19 mouse cellular contexts compared by ENCODE assay signal in the genomic region with DNA sequence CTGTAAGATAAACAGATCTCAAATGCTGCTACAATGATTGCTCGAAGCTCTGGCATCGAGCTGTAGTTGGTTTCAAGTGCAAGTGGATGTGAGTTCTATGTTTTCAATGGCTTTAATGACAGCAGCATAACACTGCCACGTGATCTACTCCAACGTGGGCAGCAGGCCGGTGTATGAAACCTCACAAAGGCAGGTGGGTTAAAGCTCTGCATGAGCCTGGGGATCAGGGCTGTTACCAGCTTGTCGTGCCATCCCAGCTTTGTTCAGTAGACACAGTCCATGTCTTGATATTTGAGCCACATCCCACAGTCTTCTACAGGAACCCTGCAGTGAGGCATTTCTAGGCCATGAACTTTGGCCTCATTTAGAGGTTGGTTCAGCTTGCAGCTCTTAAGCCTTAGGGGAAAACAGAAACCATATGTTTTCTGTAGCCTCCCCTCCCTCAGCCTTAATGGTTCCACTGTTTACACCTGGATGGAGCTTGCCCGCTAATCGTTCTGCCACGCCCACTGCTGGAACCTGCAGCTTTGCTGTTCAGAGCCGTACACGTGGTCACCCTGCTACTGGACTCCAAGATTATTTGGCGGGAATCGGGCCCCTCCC.
A peak's percentile ranks its signal among the peaks of the same experiment; 100 is the strongest.
DNase-seq lines count a peak whose midpoint lies in the region; ATAC-seq and TF ChIP-seq lines count a peak whose summit lies in the region.
"Had no signal": no experiment of that assay in that cellular context is flagged by ENCODE, and none has a peak within 500 bp of the region (broad histone marks: within the 10 kb centered on the region; RNA-seq: fewer than 3 reads in every experiment).

No protein-coding gene starts in this region.

- no peak for TF ChIP-seq CTCF in stomach, postnatal 0 days (IDR thresholded peaks at IDR 0.05; ENCODE audit: low read depth)

- no peak for TF ChIP-seq EP300 in stomach, postnatal 0 days (optimal IDR thresholded peaks at IDR 0.05)

- no peaks in the 10 kb centered on the region for H3K36me3 ChIP-seq in embryonic facial prominence, embryonic 14.5 days (ENCODE audit: control insufficient read depth, insufficient read depth, low read length)
- no peaks in the 10 kb centered on the region for H3K36me3 ChIP-seq in limb, embryonic 12.5 days
- H3K36me3 ChIP-seq in stomach, postnatal 0 days (ENCODE audit: control insufficient read depth, insufficient read depth, low read length) = no peaks in the 10 kb centered on the region
- H3K36me3 ChIP-seq: G1E; heart, embryonic 15.5 days; liver, embryonic 15.5 days had no signal

- peak; percentile 17 for DNase-seq in kidney, adult 9 months
- no peak for DNase-seq in kidney, postnatal 10 days
- peak; percentile 56 for DNase-seq in embryo, embryonic 11 days
- DNase-seq in embryonic facial prominence, embryonic 14.5 days (ENCODE audit: low spot score) = peak; percentile 26
- no peak for DNase-seq in stomach, postnatal 0 days (ENCODE audit: low spot score)
- DNase-seq: adrenal gland, adult 2 months; cerebellum, adult 18-20 months; layer of hippocampus, postnatal 36 days; left cerebral cortex, postnatal 4 days; lung, postnatal 10 days; right cerebral cortex, postnatal 14 days had no signal

- H3K9ac ChIP-seq in embryonic facial prominence, embryonic 14.5 days (ENCODE audit: low read depth, low read length) = no peak overlapping the region
- no peak overlapping the region for H3K9ac ChIP-seq in limb, embryonic 12.5 days (replicated peaks)
- no peak overlapping the region for H3K9ac ChIP-seq in stomach, postnatal 0 days (ENCODE audit: low read length)
- H3K9ac ChIP-seq: heart, embryonic 15.5 days; liver, embryonic 15.5 days had no signal

- no peaks in the 10 kb centered on the region for H3K9me3 ChIP-seq in embryonic facial prominence, embryonic 14.5 days (ENCODE audit: control insufficient read depth, low read length)
- no peaks in the 10 kb centered on the region for H3K9me3 ChIP-seq in limb, embryonic 12.5 days
- H3K9me3 ChIP-seq in stomach, postnatal 0 days (ENCODE audit: control insufficient read depth, low read length) = no peaks in the 10 kb centered on the region
- H3K9me3 ChIP-seq: G1E; heart, embryonic 15.5 days; liver, embryonic 15.5 days; megakaryocyte, embryonic 14.5 days had no signal

- peak; percentile 37; the same call in 1 of the 2 replicates for ATAC-seq in embryonic facial prominence, embryonic 14.5 days (ENCODE audit: low read depth)
- ATAC-seq in limb, embryonic 12.5 days (ENCODE audit: insufficient number of reproducible peaks, insufficient read depth, low FRiP score, low TSS enrichment, low read depth) = peak; percentile 63
- ATAC-seq in cerebellum, adult (ENCODE audit: insufficient number of reproducible peaks, low FRiP score, low TSS enrichment) = no peak
- ATAC-seq in stomach, postnatal 0 days (ENCODE audit: low FRiP score, low TSS enrichment) = no peak
- ATAC-seq: hindbrain, embryonic 16.5 days had no signal

- H3K27me3 ChIP-seq in embryonic facial prominence, embryonic 14.5 days (replicated peaks; ENCODE audit: control insufficient read depth, insufficient read depth, low read length) = no peaks in the 10 kb centered on the region
- H3K27me3 ChIP-seq in limb, embryonic 12.5 days = no peaks in the 10 kb centered on the region
- no peaks in the 10 kb centered on the region for H3K27me3 ChIP-seq in stomach, postnatal 0 days (ENCODE audit: control insufficient read depth, insufficient read depth, low read length)
- H3K27me3 ChIP-seq: heart, embryonic 15.5 days; liver, embryonic 15.5 days; megakaryocyte, embryonic 14.5 days had no signal

- WGBS in embryonic facial prominence, embryonic 14.5 days = 43% methylated on average over 13 of the region's 13 CpGs
- WGBS in limb, embryonic 12.5 days = 26% methylated on average over 13 of the region's 13 CpGs
- 58% methylated on average over 13 of the region's 13 CpGs for WGBS in stomach, postnatal 0 days

- H3K4me1 ChIP-seq in embryonic facial prominence, embryonic 14.5 days (ENCODE audit: control insufficient read depth, insufficient read depth, low read length) = peaks cover 15% of the 10 kb centered on the region
- H3K4me1 ChIP-seq in limb, embryonic 12.5 days (replicated peaks) = peaks cover 21% of the 10 kb centered on the region
- no peaks in the 10 kb centered on the region for H3K4me1 ChIP-seq in stomach, postnatal 0 days (replicated peaks; ENCODE audit: control insufficient read depth, insufficient read depth)
- H3K4me1 ChIP-seq: heart, embryonic 15.5 days; liver, embryonic 15.5 days had no signal

- no peak overlapping the region for H3K4me3 ChIP-seq in embryonic facial prominence, embryonic 14.5 days (ENCODE audit: low read depth, low read length)
- no peak overlapping the region for H3K4me3 ChIP-seq in limb, embryonic 12.5 days (replicated peaks)
- no peak overlapping the region for H3K4me3 ChIP-seq in stomach, postnatal 0 days (ENCODE audit: low read depth, low read length)
- H3K4me3 ChIP-seq: heart, embryonic 15.5 days; liver, embryonic 15.5 days; megakaryocyte, embryonic 14.5 days; myocyte had no signal

- no peak overlapping the region for H3K27ac ChIP-seq in embryonic facial prominence, embryonic 14.5 days (replicated peaks; ENCODE audit: low read depth, low read length)
- no peak overlapping the region for H3K27ac ChIP-seq in limb, embryonic 12.5 days
- H3K27ac ChIP-seq in stomach, postnatal 0 days (replicated peaks) = no peak overlapping the region
- H3K27ac ChIP-seq: heart, embryonic 15.5 days; liver, embryonic 15.5 days had no signal

- no peak overlapping the region for H3K4me2 ChIP-seq in embryonic facial prominence, embryonic 14.5 days (ENCODE audit: low read depth, low read length)
- H3K4me2 ChIP-seq in limb, embryonic 12.5 days = peak overlapping the region; percentile 28
- H3K4me2 ChIP-seq in stomach, postnatal 0 days (replicated peaks; ENCODE audit: low read depth) = no peak overlapping the region
- H3K4me2 ChIP-seq: heart, embryonic 15.5 days; liver, embryonic 15.5 days had no signal

Comparison
In these comparisons a context has a peak if more than half of its experiments do, and no peak if none do; other contexts are left out.
1. DNase-seq: peak in kidney, adult 9 months (single experiment), embryo, embryonic 11 days (single experiment) and embryonic facial prominence, embryonic 14.5 days (single experiment); none in kidney, postnatal 10 days (single experiment) and stomach, postnatal 0 days (single experiment).
2. ATAC-seq: peak in embryonic facial prominence, embryonic 14.5 days (single experiment) and limb, embryonic 12.5 days (single experiment); none in cerebellum, adult (single experiment) and stomach, postnatal 0 days (single experiment).